Mouse (Mus musculus) heart, embryonic 16.5 days (tissue): ENCODE results near the gene Rxfp1. TPM values are rescaled to one million over a fixed set of nuclear protein-coding genes. Genes with fewer than 3 reads are reported as not detected.

Experiments
- ATAC-seq: fragments of 200-750 bp; cut with Nextera tagmentation; replicated peaks from 2 replicates; pipeline ENCODE4 v1.8.0; 2017; ENCODE audit warnings: moderate number of reproducible peaks; ENCODE audit not compliant: insufficient read depth, low FRiP score; ENCODE audit errors: extremely low read depth
- H3K27ac ChIP-seq: fragments of 300-500 bp; sonication (generic); 2 replicates; pipeline ENCODE4 v1.5.1; 2014; ENCODE audit warnings: mild to moderate bottlenecking, low read length, control low read depth, moderate library complexity
- H3K27me3 ChIP-seq: fragments of 300-500 bp; sonication (generic); 2 replicates; pipeline ENCODE4 v1.6.1; 2014; ENCODE audit warnings: low read length, mixed read lengths; ENCODE audit not compliant: control insufficient read depth, insufficient read depth
- H3K36me3 ChIP-seq: fragments of 300-500 bp; sonication (generic); 2 replicates; pipeline ENCODE4 v1.6.1; 2014; ENCODE audit not compliant: control insufficient read depth, insufficient read depth
- H3K4me1 ChIP-seq: fragments of 300-500 bp; sonication (generic); 2 replicates; pipeline ENCODE4 v1.6.1; 2014; ENCODE audit warnings: low read length, mixed read lengths; ENCODE audit not compliant: control insufficient read depth, insufficient read depth
- H3K4me2 ChIP-seq: fragments of 300-500 bp; sonication (generic); 2 replicates; pipeline ENCODE4 v1.6.1; 2014; ENCODE audit warnings: low read depth, mild to moderate bottlenecking, control low read depth, low read length
- H3K4me3 ChIP-seq: fragments of 300-500 bp; sonication (generic); 2 replicates; pipeline ENCODE4 v1.5.1; 2014; ENCODE audit warnings: mild to moderate bottlenecking, control low read depth, low read length
- H3K9ac ChIP-seq: fragments of 300-500 bp; sonication (generic); 2 replicates; pipeline ENCODE4 v1.6.1; 2014; ENCODE audit warnings: low read length, control low read depth
- H3K9me3 ChIP-seq: fragments of 300-500 bp; sonication (generic); replicated peaks from 2 replicates; pipeline ENCODE4 v1.6.1; 2016; ENCODE audit warnings: low read length; ENCODE audit not compliant: control insufficient read depth
- WGBS: fragments of 180-500 bp; shearing (Covaris S2); extraction: QIAGEN DNeasy Blood & Tissue Kit; methylation state at CpG from one replicate; pipeline ENCODE4 v1.1.7; 2014; 5-methylcytosine and 5-hydroxymethylcytosine counted together
- polyA plus RNA-seq: library from polyadenylated mRNA; unstranded; fragments of >200 nt; fragmentation: Nextera tagmentation; extraction: Ambion mirVana; gene quantifications from 2 replicates; pipeline ENCODE4 v1.2.1, GENCODE M21; 2015

The Rxfp1 gene
- polyA plus RNA-seq = 12.4 and 15.1 TPM in 2 replicates

GRCm38 (mm10) chr3:79737780-79738179 is at the start of gene Rxfp1:
TSS of gene Rxfp1 (minus strand) at chr3:79737880.
- no peaks in the 10 kb centered on the region for H3K27me3 ChIP-seq
- H3K9me3 ChIP-seq = no peaks in the 10 kb centered on the region
- H3K4me3 ChIP-seq = peak within 1 kb of the TSS; percentile 34
- H3K36me3 ChIP-seq = no peaks in the 10 kb centered on the region
- 26% methylated on average over 4 of the region's 4 CpGs for WGBS
- ATAC-seq = peak; percentile 10; the same call in 1 of the 2 replicates
- peaks cover 3% of the 10 kb centered on the region for H3K4me1 ChIP-seq
- H3K4me2 ChIP-seq = peak within 1 kb of the TSS; percentile 46
- H3K27ac ChIP-seq = 0 out of 2 replicates have a peak within 1 kb of the TSS, but pooled peaks have one; percentile 23
- 0 out of 2 replicates have a peak within 1 kb of the TSS, but pooled peaks have one; percentile 29 for H3K9ac ChIP-seq

- Histone ChIP-seq H3K9me3 (no peaks in the 10 kb centered on the region), H3K27me3 (no peaks in the 10 kb centered on the region), H3K9ac (peak overlapping the region; percentile 43), H3K4me3 (peak overlapping the region; percentile 35), H3K36me3 (no peaks in the 10 kb centered on the region), H3K4me2 (peak overlapping the region; percentile 53), H3K27ac (peak overlapping the region; percentile 66), H3K4me1 (peaks cover 7% of the 10 kb centered on the region; the same call in 1 of the 2 replicates)
- WGBS = 6% methylated on average over 11 of the region's 11 CpGs
- peak; percentile 62 for ATAC-seq
Observed at GRCm38 (mm10) chr3:79784362-79784736, 46.7 kb upstream of the Rxfp1 start.

- peak; percentile 82 for ATAC-seq
Observed at GRCm38 (mm10) chr3:79783630-79784361, 46.1 kb upstream of the Rxfp1 start.

GRCm38 (mm10) chr3:79772701-79773100 is 35.0 kb upstream of the Rxfp1 start:
- Histone ChIP-seq H3K4me3 (no peak overlapping the region), H3K27me3 (no peaks in the 10 kb centered on the region), H3K4me2 (no peak overlapping the region), H3K9me3 (no peaks in the 10 kb centered on the region), H3K9ac (no peak overlapping the region), H3K4me1 (no peaks in the 10 kb centered on the region), H3K36me3 (no peaks in the 10 kb centered on the region), H3K27ac (no peak overlapping the region)
- 57% methylated on average over 2 of the region's 2 CpGs for WGBS
- no peak for ATAC-seq

More at GRCm38 (mm10) chr3:79783630-79784361, 46.1 kb upstream of the Rxfp1 start:
- 14% methylated on average over 10 of the region's 10 CpGs for WGBS
- H3K27me3 ChIP-seq = no peaks in the 10 kb centered on the region
- no peaks in the 10 kb centered on the region for H3K9me3 ChIP-seq
- peaks cover 7% of the 10 kb centered on the region; the same call in 1 of the 2 replicates for H3K4me1 ChIP-seq
- H3K36me3 ChIP-seq = no peaks in the 10 kb centered on the region
- peak overlapping the region; percentile 35 for H3K4me3 ChIP-seq
- H3K4me2 ChIP-seq = peak overlapping the region; percentile 53
- peak overlapping the region; percentile 66 for H3K27ac ChIP-seq
- H3K9ac ChIP-seq = peak overlapping the region; percentile 43

- no peaks in the 10 kb centered on the region for H3K9me3 ChIP-seq
- H3K9ac ChIP-seq = no peak overlapping the region
- no peak for ATAC-seq
- H3K4me3 ChIP-seq = no peak overlapping the region
- H3K4me2 ChIP-seq = no peak overlapping the region
- no peaks in the 10 kb centered on the region for H3K36me3 ChIP-seq
- 67% methylated on average over 1 of the region's 1 CpGs for WGBS
- H3K27me3 ChIP-seq = no peaks in the 10 kb centered on the region
- no peak overlapping the region for H3K27ac ChIP-seq
- H3K4me1 ChIP-seq = no peaks in the 10 kb centered on the region
Observed at GRCm38 (mm10) chr3:79753736-79754135, 16.1 kb upstream of the Rxfp1 start.

GRCm38 (mm10) chr3:79746585-79746984 is 8.9 kb upstream of the Rxfp1 start:
- H3K9ac ChIP-seq = no peak overlapping the region
- WGBS = 79% methylated on average over 6 of the region's 6 CpGs

GRCm38 (mm10) chr3:79745101-79745500 is 7.4 kb upstream of the Rxfp1 start:
- no peak for ATAC-seq
- H3K4me1 ChIP-seq = no peaks in the 10 kb centered on the region; the same call in 1 of the 2 replicates
- H3K9ac ChIP-seq = no peak overlapping the region
- no peak overlapping the region for H3K4me2 ChIP-seq
- no peaks in the 10 kb centered on the region for H3K36me3 ChIP-seq
- no peaks in the 10 kb centered on the region for H3K27me3 ChIP-seq
- H3K9me3 ChIP-seq = no peaks in the 10 kb centered on the region
- no peak overlapping the region for H3K27ac ChIP-seq
- 75% methylated on average over 6 of the region's 6 CpGs for WGBS
- no peak overlapping the region for H3K4me3 ChIP-seq

More at GRCm38 (mm10) chr3:79746585-79746984, 8.9 kb upstream of the Rxfp1 start:
- Histone ChIP-seq H3K36me3 (no peaks in the 10 kb centered on the region), H3K4me2 (no peak overlapping the region), H3K4me1 (no peaks in the 10 kb centered on the region; the same call in 1 of the 2 replicates), H3K27ac (no peak overlapping the region), H3K9me3 (no peaks in the 10 kb centered on the region), H3K4me3 (no peak overlapping the region), H3K27me3 (no peaks in the 10 kb centered on the region)
- ATAC-seq = no peak

GRCm38 (mm10) chr3:79744415-79744814 is 6.7 kb upstream of the Rxfp1 start:
- Histone ChIP-seq H3K27ac (no peak overlapping the region), H3K4me2 (no peak overlapping the region), H3K36me3 (no peaks in the 10 kb centered on the region), H3K9me3 (no peaks in the 10 kb centered on the region), H3K27me3 (no peaks in the 10 kb centered on the region), H3K4me3 (no peak overlapping the region), H3K9ac (no peak overlapping the region), H3K4me1 (no peaks in the 10 kb centered on the region; the same call in 1 of the 2 replicates)
- 0 out of 2 replicates have a peak, but pooled peaks have one; percentile 49 for ATAC-seq
- WGBS = 81% methylated on average over 2 of the region's 2 CpGs

GRCm38 (mm10) chr3:79740351-79740750 is 2.7 kb upstream of the Rxfp1 start:
- Histone ChIP-seq H3K9ac (no peak overlapping the region), H3K9me3 (no peaks in the 10 kb centered on the region), H3K27ac (no peak overlapping the region), H3K27me3 (no peaks in the 10 kb centered on the region), H3K36me3 (no peaks in the 10 kb centered on the region), H3K4me2 (no peak overlapping the region), H3K4me1 (peaks cover 3% of the 10 kb centered on the region), H3K4me3 (no peak overlapping the region)
- ATAC-seq = no peak
- 76% methylated on average over 2 of the region's 2 CpGs for WGBS
